Mouse (Mus musculus) liver, embryonic 14.5 days (tissue): ENCODE measurements at regions not wholly inside any gene's neighbourhood (a gene's known extent, or its start where the extent isn't known, plus 50 kb on each side); places are given as distances from the start of the nearest gene placed in this dataset.

Source experiments
- CTCF ChIP-seq: IDR thresholded peaks from 2 replicates; pipeline ENCODE4 v1.5.1; 2016; ENCODE audit warnings: antibody characterized with exemption, low read depth, control low read depth
- EP300 ChIP-seq: IDR thresholded peaks from 2 replicates; pipeline ENCODE4 v1.6.1; 2016; ENCODE audit warnings: antibody characterized with exemption, low read depth

- TF ChIP-seq CTCF = no peak
- TF ChIP-seq EP300 = no peak
Observed at GRCm38 (mm10) chr11:7502679-7503078, 289.0 kb upstream of the Igfbp3 start.
